Mouse (Mus musculus): ENCODE measurements around the gene Tnfsf9. TPM values are rescaled to one million over a fixed set of nuclear protein-coding genes. Genes with fewer than 3 reads are reported as not detected.

The Tnfsf9 gene
- polyA plus RNA-seq, 1 experiment from 2014 or later = 8.1 TPM

- Histone ChIP-seq H3K4me1 (ENCODE audit: insufficient read depth) (0 out of 2 replicates have a peak, but pooled peaks cover 5% of the 10 kb centered on the region), H3K9me3 (ENCODE audit: low read depth, low read length) (no peaks in the 10 kb centered on the region), H3K36me3 (ENCODE audit: insufficient read depth) (no peaks in the 10 kb centered on the region), H3K27ac (ENCODE audit: low read depth) (no peak overlapping the region), H3K4me2 (peak overlapping the region; percentile 88), H3K4me3 (ENCODE audit: low read depth, low read length) (peak overlapping the region; percentile 64), H3K9ac (peak overlapping the region; percentile 69), H3K27me3 (ENCODE audit: insufficient read depth, low read length) (no peaks in the 10 kb centered on the region)
- no peak for ATAC-seq (ENCODE audit: insufficient read depth)
- WGBS = 6% methylated on average over 9 of the region's 9 CpGs
- DNase-seq = no peak
- TF ChIP-seq CTCF (IDR thresholded peaks at IDR 0.05; ENCODE audit: low read depth) = no peak
Measured at GRCm38 (mm10) chr17:57106035-57106368, 877 bp downstream of the Tnfsf9 start.

DNA sequence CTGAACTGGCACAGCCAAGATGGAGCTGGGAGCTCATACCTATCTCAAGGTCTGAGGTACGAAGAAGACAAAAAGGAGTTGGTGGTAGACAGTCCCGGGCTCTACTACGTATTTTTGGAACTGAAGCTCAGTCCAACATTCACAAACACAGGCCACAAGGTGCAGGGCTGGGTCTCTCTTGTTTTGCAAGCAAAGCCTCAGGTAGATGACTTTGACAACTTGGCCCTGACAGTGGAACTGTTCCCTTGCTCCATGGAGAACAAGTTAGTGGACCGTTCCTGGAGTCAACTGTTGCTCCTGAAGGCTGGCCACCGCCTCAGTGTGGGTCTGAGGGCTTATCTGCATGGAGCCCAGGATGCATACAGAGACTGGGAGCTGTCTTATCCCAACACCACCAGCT is 1.9 kb downstream of the Tnfsf9 start:
- Histone ChIP-seq H3K4me3 (ENCODE audit: low read depth, low read length) (no peak overlapping the region), H3K9ac (no peak overlapping the region), H3K4me1 (ENCODE audit: insufficient read depth) (0 out of 2 replicates have a peak, but pooled peaks cover 5% of the 10 kb centered on the region), H3K27ac (ENCODE audit: low read depth) (no peak overlapping the region), H3K36me3 (ENCODE audit: insufficient read depth) (no peaks in the 10 kb centered on the region), H3K27me3 (ENCODE audit: insufficient read depth, low read length) (no peaks in the 10 kb centered on the region), H3K4me2 (peak overlapping the region; percentile 88), H3K9me3 (ENCODE audit: low read depth, low read length) (no peaks in the 10 kb centered on the region)
- no peak for DNase-seq
- WGBS = 79% methylated on average over 5 of the region's 5 CpGs
- no peak for TF ChIP-seq CTCF (IDR thresholded peaks at IDR 0.05; ENCODE audit: low read depth)
- ATAC-seq (ENCODE audit: insufficient read depth) = no peak

DNA sequence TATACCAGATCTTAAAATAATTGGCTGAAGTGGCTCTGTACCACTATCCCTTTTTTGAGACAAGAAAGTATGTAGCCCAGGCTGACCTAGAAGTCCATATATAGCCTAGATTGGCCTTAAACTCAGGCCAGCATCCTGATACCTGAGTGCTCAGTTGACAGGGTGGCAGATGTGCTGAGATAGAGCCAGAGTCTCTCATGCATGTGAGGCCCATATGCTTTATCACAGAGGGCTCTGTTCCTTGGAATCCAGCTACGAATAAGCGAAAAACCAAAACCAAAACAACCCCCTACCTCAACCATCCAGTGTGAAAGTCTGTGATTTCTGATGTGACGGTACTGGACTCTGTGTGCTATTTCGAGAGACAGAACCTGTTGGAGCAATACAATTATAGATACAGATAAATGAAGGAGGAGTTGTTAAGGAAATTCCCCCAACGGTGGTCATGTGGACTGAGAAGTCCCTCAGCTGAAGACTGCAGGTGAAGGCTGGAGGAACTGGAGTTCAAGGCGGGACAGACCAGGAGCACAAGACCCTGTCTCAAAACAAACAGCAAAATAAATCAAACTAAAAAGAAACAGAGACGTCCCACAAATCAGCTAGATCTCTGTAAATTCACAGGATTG is 3.0 kb downstream of the Tnfsf9 start:
- no peaks in the 10 kb centered on the region for H3K27me3 ChIP-seq (ENCODE audit: insufficient read depth, low read length)
- no peak overlapping the region for H3K4me3 ChIP-seq (ENCODE audit: low read depth, low read length)
- H3K27ac ChIP-seq (ENCODE audit: low read depth) = no peak overlapping the region
- 0 out of 2 replicates have a peak, but pooled peaks cover 5% of the 10 kb centered on the region for H3K4me1 ChIP-seq (ENCODE audit: insufficient read depth)
- H3K9me3 ChIP-seq (ENCODE audit: low read depth, low read length) = no peaks in the 10 kb centered on the region
- TF ChIP-seq CTCF (IDR thresholded peaks at IDR 0.05; ENCODE audit: low read depth) = no peak
- no peak overlapping the region for H3K9ac ChIP-seq
- DNase-seq (no peak), ATAC-seq (ENCODE audit: insufficient read depth) (no peak)
- 80% methylated on average over 7 of the region's 7 CpGs for WGBS
- H3K4me2 ChIP-seq = no peak overlapping the region
- H3K36me3 ChIP-seq (ENCODE audit: insufficient read depth) = no peaks in the 10 kb centered on the region

DNA sequence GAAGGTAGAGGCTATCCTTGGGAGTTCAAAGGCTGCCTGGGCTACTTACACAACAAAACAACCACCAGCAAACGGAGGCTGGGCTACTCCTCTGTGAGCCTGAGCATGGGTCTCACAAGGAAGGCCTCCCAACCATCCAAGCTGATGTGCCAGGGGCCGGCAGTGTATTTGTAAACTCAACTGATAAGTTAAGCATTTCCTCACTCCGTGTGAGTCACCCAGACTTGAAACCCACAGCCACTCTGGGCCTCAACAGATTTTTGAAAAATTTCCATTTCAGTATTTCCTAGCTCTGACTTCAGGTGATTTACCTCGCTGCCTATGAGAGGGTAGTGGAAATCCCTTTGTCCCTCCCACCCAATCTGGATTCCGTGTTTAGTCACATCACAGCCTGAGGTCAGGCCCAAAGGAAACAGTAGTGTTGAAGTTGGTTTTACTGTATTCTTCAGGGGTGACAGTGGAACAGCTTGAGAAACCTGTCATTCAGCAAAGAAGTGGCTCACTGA is 3.6 kb downstream of the Tnfsf9 start:
- no peaks in the 10 kb centered on the region for H3K9me3 ChIP-seq (ENCODE audit: low read depth, low read length)
- TF ChIP-seq CTCF (IDR thresholded peaks at IDR 0.05; ENCODE audit: low read depth) = no peak
- 31% methylated on average over 5 of the region's 5 CpGs for WGBS
- no peak overlapping the region for H3K4me3 ChIP-seq (ENCODE audit: low read depth, low read length)
- 0 out of 2 replicates have a peak, but pooled peaks cover 5% of the 10 kb centered on the region for H3K4me1 ChIP-seq (ENCODE audit: insufficient read depth)
- no peak overlapping the region for H3K9ac ChIP-seq
- ATAC-seq (ENCODE audit: insufficient read depth) (no peak), DNase-seq (no peak)
- no peak overlapping the region for H3K27ac ChIP-seq (ENCODE audit: low read depth)
- no peak overlapping the region for H3K4me2 ChIP-seq
- H3K27me3 ChIP-seq (ENCODE audit: insufficient read depth, low read length) = no peaks in the 10 kb centered on the region
- H3K36me3 ChIP-seq (ENCODE audit: insufficient read depth) = no peaks in the 10 kb centered on the region

- 76% methylated on average over 1 of the region's 1 CpGs for WGBS
- peak overlapping the region; percentile 71 for H3K27ac ChIP-seq (ENCODE audit: low read depth)
- H3K36me3 ChIP-seq (ENCODE audit: insufficient read depth) = no peaks in the 10 kb centered on the region
- no peak overlapping the region for H3K9ac ChIP-seq
- H3K4me3 ChIP-seq (ENCODE audit: low read depth, low read length) = no peak overlapping the region
- H3K4me1 ChIP-seq (ENCODE audit: insufficient read depth) = no peaks in the 10 kb centered on the region
- ATAC-seq (ENCODE audit: insufficient read depth) (no peak), DNase-seq (no peak)
- H3K9me3 ChIP-seq (ENCODE audit: low read depth, low read length) = no peaks in the 10 kb centered on the region
- TF ChIP-seq CTCF (IDR thresholded peaks at IDR 0.05; ENCODE audit: low read depth) = no peak
- H3K4me2 ChIP-seq = no peak overlapping the region
- no peaks in the 10 kb centered on the region for H3K27me3 ChIP-seq (ENCODE audit: insufficient read depth, low read length)
Measured at GRCm38 (mm10) chr17:57110005-57110404, 4.9 kb downstream of the Tnfsf9 start.

GRCm38 (mm10) chr17:57112768-57113474 is 7.8 kb downstream of the Tnfsf9 start:
- no peaks in the 10 kb centered on the region for H3K9me3 ChIP-seq (ENCODE audit: low read depth, low read length)
- ATAC-seq (ENCODE audit: insufficient read depth) = no peak
- H3K27ac ChIP-seq (ENCODE audit: low read depth) = no peak overlapping the region
- no peaks in the 10 kb centered on the region for H3K4me1 ChIP-seq (ENCODE audit: insufficient read depth)
- no peak for TF ChIP-seq CTCF (IDR thresholded peaks at IDR 0.05; ENCODE audit: low read depth)
- 70% methylated on average over 10 of the region's 10 CpGs for WGBS
- H3K27me3 ChIP-seq (ENCODE audit: insufficient read depth, low read length) = no peaks in the 10 kb centered on the region
- H3K4me2 ChIP-seq = no peak overlapping the region
- peak; percentile 29 for DNase-seq
- no peak overlapping the region for H3K4me3 ChIP-seq (ENCODE audit: low read depth, low read length)
- no peaks in the 10 kb centered on the region for H3K36me3 ChIP-seq (ENCODE audit: insufficient read depth)
- no peak overlapping the region for H3K9ac ChIP-seq

DNA sequence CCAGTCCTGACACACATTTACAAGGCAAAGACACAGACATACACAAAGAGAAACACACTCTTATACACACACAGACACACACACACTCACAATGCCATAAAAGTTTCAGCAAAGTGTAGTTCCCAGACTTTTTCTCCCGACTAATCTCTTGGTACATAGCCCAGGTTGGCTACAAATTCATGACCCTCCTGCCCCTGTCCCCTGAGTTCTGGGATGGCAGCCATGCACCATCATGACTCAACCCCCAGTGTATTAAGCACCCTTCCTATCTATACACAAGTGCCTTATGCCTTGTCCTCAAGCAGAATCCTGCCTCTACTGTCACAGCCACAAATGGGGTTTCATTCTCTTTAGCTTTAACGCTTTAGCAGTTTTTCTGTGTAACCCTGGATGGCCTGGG is 11.7 kb downstream of the Tnfsf9 start:
- no peak for TF ChIP-seq CTCF (IDR thresholded peaks at IDR 0.05; ENCODE audit: low read depth)
- Histone ChIP-seq H3K36me3 (ENCODE audit: insufficient read depth) (no peaks in the 10 kb centered on the region), H3K4me1 (ENCODE audit: insufficient read depth) (no peaks in the 10 kb centered on the region), H3K4me2 (no peak overlapping the region), H3K9ac (no peak overlapping the region), H3K9me3 (ENCODE audit: low read depth, low read length) (no peaks in the 10 kb centered on the region), H3K4me3 (ENCODE audit: low read depth, low read length) (no peak overlapping the region), H3K27me3 (ENCODE audit: insufficient read depth, low read length) (no peaks in the 10 kb centered on the region), H3K27ac (ENCODE audit: low read depth) (no peak overlapping the region)
- DNase-seq (no peak), ATAC-seq (ENCODE audit: insufficient read depth) (no peak)
- 69% methylated on average over 2 of the region's 2 CpGs for WGBS

All from lung, embryonic 14.5 days (tissue).